Mouse (Mus musculus) neural tube, embryonic 14.5 days (tissue): ENCODE data around the gene Prkn. TPM values are rescaled to one million over a fixed set of nuclear protein-coding genes. Genes with fewer than 3 reads are reported as not detected.
A peak's percentile ranks its signal among the peaks of the same experiment; 100 is the strongest.

ENCODE experiments used
- ATAC-seq: fragments of 200-750 bp; cut with Nextera tagmentation; 2 replicates; pipeline ENCODE4 v1.8.0; 2017; ENCODE audit warnings: low read depth, mild to moderate bottlenecking, moderate TSS enrichment, moderate library complexity
- H3K27ac ChIP-seq: fragments of 300-500 bp; sonication (generic); 2 replicates; pipeline ENCODE4 v1.5.1; 2014; ENCODE audit warnings: low read depth, mild to moderate bottlenecking, control low read depth, low read length, moderate library complexity, mixed read lengths
- H3K27me3 ChIP-seq: fragments of 300-500 bp; sonication (generic); 2 replicates; pipeline ENCODE4 v1.6.1; 2014; ENCODE audit warnings: low read length; ENCODE audit not compliant: control insufficient read depth, insufficient read depth
- H3K36me3 ChIP-seq: fragments of 300-500 bp; sonication (generic); 2 replicates; pipeline ENCODE4 v1.6.1; 2014; ENCODE audit warnings: low read length, mixed read lengths; ENCODE audit not compliant: control insufficient read depth, insufficient read depth
- H3K4me1 ChIP-seq: fragments of 300-500 bp; sonication (generic); 2 replicates; pipeline ENCODE4 v1.6.1; 2014; ENCODE audit warnings: low read length; ENCODE audit not compliant: control insufficient read depth, insufficient read depth
- H3K4me2 ChIP-seq: fragments of 300-500 bp; sonication (generic); 2 replicates; pipeline ENCODE4 v1.6.1; 2014; ENCODE audit warnings: mild to moderate bottlenecking, low read depth, low read length, control low read depth
- H3K4me3 ChIP-seq: fragments of 300-500 bp; sonication (generic); 2 replicates; pipeline ENCODE4 v1.5.1; 2014; ENCODE audit warnings: low read depth, low read length, control low read depth, mixed read lengths
- H3K9ac ChIP-seq: fragments of 300-500 bp; sonication (generic); replicated peaks from 2 replicates; pipeline ENCODE4 v1.6.1; 2014; ENCODE audit warnings: low read depth, mild to moderate bottlenecking, control low read depth, low read length, mixed read lengths
- H3K9me3 ChIP-seq: fragments of 300-500 bp; sonication (generic); 2 replicates; pipeline ENCODE4 v1.6.1; 2016; ENCODE audit warnings: low read length; ENCODE audit not compliant: control insufficient read depth
- WGBS: fragments of 180-500 bp; shearing (Covaris S2); extraction: QIAGEN DNeasy Blood & Tissue Kit; methylation state at CpG from one replicate; pipeline ENCODE4 v1.1.7; 2014; 5-methylcytosine and 5-hydroxymethylcytosine counted together
- polyA plus RNA-seq: library from polyadenylated mRNA; unstranded; fragments of >200 nt; fragmentation: Nextera tagmentation; extraction: Ambion mirVana; gene quantifications from 2 replicates; pipeline ENCODE4 v1.2.1, GENCODE M21; 2014

Prkn gene
- polyA plus RNA-seq, 1 experiment from 2014 or later, result 7.3 TPM

- no peaks in the 10 kb centered on the region for H3K36me3 ChIP-seq
- H3K4me2 ChIP-seq, result no peak overlapping the region
- ATAC-seq, result no peak
- H3K27ac ChIP-seq, result no peak overlapping the region
- H3K9me3 ChIP-seq, result 0 out of 2 replicates have a peak, but pooled peaks cover 3% of the 10 kb centered on the region
- no peak overlapping the region for H3K9ac ChIP-seq
- 56% methylated on average over 3 of the region's 3 CpGs for WGBS
- H3K4me3 ChIP-seq, result no peak overlapping the region
- H3K4me1 ChIP-seq, result no peaks in the 10 kb centered on the region
- H3K27me3 ChIP-seq, result no peaks in the 10 kb centered on the region
Measured at GRCm38 (mm10) chr17:12021326-12021725, 1181.1 kb downstream of the Prkn start.

GRCm38 (mm10) chr17:12029362-12029761, 1189.2 kb downstream of the Prkn start:
- Histone ChIP-seq H3K9me3 (no peaks in the 10 kb centered on the region), H3K4me2 (peak overlapping the region; percentile 25; the same call in 1 of the 2 replicates), H3K27ac (no peak overlapping the region), H3K4me1 (peaks cover 14% of the 10 kb centered on the region; the same call in 1 of the 2 replicates), H3K4me3 (no peak overlapping the region), H3K36me3 (no peaks in the 10 kb centered on the region), H3K27me3 (no peaks in the 10 kb centered on the region), H3K9ac (no peak overlapping the region)
- 0 out of 2 replicates have a peak, but pooled peaks have one; percentile 6 for ATAC-seq
- 45% methylated on average over 5 of the region's 5 CpGs for WGBS

- H3K4me1 ChIP-seq, result peaks cover 14% of the 10 kb centered on the region; the same call in 1 of the 2 replicates
- peak; percentile 74 for ATAC-seq
- H3K27ac ChIP-seq, result peak overlapping the region; percentile 48
- no peaks in the 10 kb centered on the region for H3K36me3 ChIP-seq
- H3K4me3 ChIP-seq, result peak overlapping the region; percentile 15
- WGBS, result 1% methylated on average over 14 of the region's 14 CpGs
- no peaks in the 10 kb centered on the region for H3K9me3 ChIP-seq
- H3K4me2 ChIP-seq, result peak overlapping the region; percentile 25
- H3K27me3 ChIP-seq, result no peaks in the 10 kb centered on the region
- H3K9ac ChIP-seq, result no peak overlapping the region
Measured at GRCm38 (mm10) chr17:12029921-12030461, 1189.8 kb downstream of the Prkn start.

- no peaks in the 10 kb centered on the region for H3K27me3 ChIP-seq
- H3K4me3 ChIP-seq, result no peak overlapping the region
- peak overlapping the region; percentile 42; the same call in 1 of the 2 replicates for H3K9ac ChIP-seq
Measured at GRCm38 (mm10) chr17:12030556-12031160, 1190.5 kb downstream of the Prkn start.

GRCm38 (mm10) chr17:12031203-12031942, 1191.2 kb downstream of the Prkn start:
- H3K4me3 ChIP-seq, result no peak overlapping the region
- peak overlapping the region; percentile 25 for H3K4me2 ChIP-seq
- H3K9ac ChIP-seq, result no peak overlapping the region; the same call in 1 of the 2 replicates
- H3K9me3 ChIP-seq, result no peaks in the 10 kb centered on the region
- H3K36me3 ChIP-seq, result no peaks in the 10 kb centered on the region
- H3K27ac ChIP-seq, result no peak overlapping the region; the same call in 1 of the 2 replicates
- ATAC-seq, result peak; percentile 76
- H3K27me3 ChIP-seq, result no peaks in the 10 kb centered on the region
- peaks cover 14% of the 10 kb centered on the region; the same call in 1 of the 2 replicates for H3K4me1 ChIP-seq
- WGBS, result 0% methylated on average over 10 of the region's 10 CpGs

More at GRCm38 (mm10) chr17:12030556-12031160, 1190.5 kb downstream of the Prkn start:
- ATAC-seq, result peak; percentile 33; the same call in 1 of the 2 replicates
- peaks cover 14% of the 10 kb centered on the region; the same call in 1 of the 2 replicates for H3K4me1 ChIP-seq
- 5% methylated on average over 11 of the region's 11 CpGs for WGBS
- no peaks in the 10 kb centered on the region for H3K9me3 ChIP-seq
- peak overlapping the region; percentile 25 for H3K4me2 ChIP-seq
- H3K27ac ChIP-seq, result peak overlapping the region; percentile 48
- H3K36me3 ChIP-seq, result no peaks in the 10 kb centered on the region

GRCm38 (mm10) chr17:12032014-12032791, 1192.0 kb downstream of the Prkn start:
- 62% methylated on average over 10 of the region's 10 CpGs for whole genome bisulfite sequencing
- peaks cover 14% of the 10 kb centered on the region; the same call in 1 of the 2 replicates for H3K4me1 ChIP-seq
- no peak for ATAC-seq
- no peak overlapping the region for H3K4me3 ChIP-seq
- no peak overlapping the region for H3K4me2 ChIP-seq
- H3K36me3 ChIP-seq, result no peaks in the 10 kb centered on the region
- H3K27me3 ChIP-seq, result no peaks in the 10 kb centered on the region
- no peak overlapping the region; the same call in 1 of the 2 replicates for H3K9ac ChIP-seq
- no peak overlapping the region for H3K27ac ChIP-seq
- no peaks in the 10 kb centered on the region for H3K9me3 ChIP-seq

- no peaks in the 10 kb centered on the region for H3K36me3 ChIP-seq
- no peak overlapping the region for H3K4me3 ChIP-seq
- WGBS, result 50% methylated on average over 5 of the region's 5 CpGs
- H3K9ac ChIP-seq, result no peak overlapping the region
- ATAC-seq, result no peak
- no peaks in the 10 kb centered on the region for H3K27me3 ChIP-seq
- no peak overlapping the region for H3K27ac ChIP-seq
- no peak overlapping the region for H3K4me2 ChIP-seq
- H3K9me3 ChIP-seq, result no peaks in the 10 kb centered on the region
- H3K4me1 ChIP-seq, result peaks cover 8% of the 10 kb centered on the region; the same call in 1 of the 2 replicates
Measured at GRCm38 (mm10) chr17:12035386-12035785, 1195.2 kb downstream of the Prkn start.

GRCm38 (mm10) chr17:12036205-12036604, 1196.0 kb downstream of the Prkn start:
- H3K36me3 ChIP-seq, result no peaks in the 10 kb centered on the region
- 48% methylated on average over 6 of the region's 6 CpGs for WGBS
- H3K4me3 ChIP-seq, result no peak overlapping the region
- H3K9ac ChIP-seq, result no peak overlapping the region
- no peaks in the 10 kb centered on the region for H3K27me3 ChIP-seq
- peak; percentile 7; the same call in 1 of the 2 replicates for ATAC-seq
- no peak overlapping the region for H3K27ac ChIP-seq
- H3K4me2 ChIP-seq, result no peak overlapping the region
- 0 out of 2 replicates have a peak, but pooled peaks cover 3% of the 10 kb centered on the region for H3K4me1 ChIP-seq
- H3K9me3 ChIP-seq, result no peaks in the 10 kb centered on the region
